Mouse (Mus musculus) bone marrow, adult 2 months (tissue): ENCODE measurements at regions not wholly inside any gene's neighbourhood (a gene's known extent, or its start where the extent isn't known, plus 50 kb on each side); places are given as distances from the start of the nearest gene placed in this dataset.

Experiments used
- CTCF ChIP-seq: fragments of 200-500 bp; IDR thresholded peaks from 2 replicates; pipeline ENCODE4 v1.5.1; 2011; ENCODE audit warnings: low read length, control low read depth; ENCODE audit not compliant: control insufficient read depth, insufficient read depth
- POLR2A ChIP-seq: fragments of 200-500 bp; IDR thresholded peaks from 2 replicates; pipeline ENCODE4 v1.6.1; 2011; ENCODE audit warnings: low read depth, mild to moderate bottlenecking, control low read depth, low read length, borderline replicate concordance; ENCODE audit not compliant: control insufficient read depth

GRCm38 (mm10) chr17:4278239-4278827 lies 582.3 kb upstream of the Nox3 start:
- TF ChIP-seq POLR2A (no peak), CTCF (no peak)
